Mouse (Mus musculus) lung, postnatal 0 days (tissue): Measurements from ENCODE around the gene Slmap. TPM values are rescaled to one million over a fixed set of nuclear protein-coding genes. Genes with fewer than 3 reads are reported as not detected.

Experiments
- ATAC-seq: fragments of 200-750 bp; cut with Nextera tagmentation; 2 replicates; pipeline ENCODE4 v1.8.0; 2017; ENCODE audit warnings: moderate library complexity
- DNase-seq: peaks from one replicate; pipeline ENCODE4 v3.0.0-alpha.2; 2016; ENCODE audit warnings: low spot score
- H3K27ac ChIP-seq: fragments of 300-500 bp; sonication (generic); 2 replicates; pipeline ENCODE4 v1.5.1; 2014; ENCODE audit warnings: antibody characterized with exemption, mild to moderate bottlenecking, low read length, mixed read lengths
- H3K27me3 ChIP-seq: fragments of 300-500 bp; sonication (generic); replicated peaks from 2 replicates; pipeline ENCODE4 v1.6.1; 2014; ENCODE audit warnings: low read length, mixed read lengths; ENCODE audit not compliant: insufficient read depth
- H3K36me3 ChIP-seq: fragments of 300-500 bp; sonication (generic); 2 replicates; pipeline ENCODE4 v1.6.1; 2014; ENCODE audit warnings: low read length, mixed read lengths; ENCODE audit not compliant: insufficient read depth
- H3K4me1 ChIP-seq: fragments of 300-500 bp; sonication (generic); 2 replicates; pipeline ENCODE4 v1.6.1; 2014; ENCODE audit warnings: antibody characterized with exemption, low read depth, low read length, mixed read lengths; ENCODE audit not compliant: insufficient read depth
- H3K4me2 ChIP-seq: fragments of 300-500 bp; sonication (generic); replicated peaks from 2 replicates; pipeline ENCODE4 v1.6.1; 2014; ENCODE audit warnings: low read depth, mild to moderate bottlenecking, low read length, moderate library complexity, mixed read lengths
- H3K4me3 ChIP-seq: fragments of 300-500 bp; sonication (generic); 2 replicates; pipeline ENCODE4 v1.5.1; 2014; ENCODE audit warnings: low read depth, low read length
- H3K9ac ChIP-seq: fragments of 300-500 bp; sonication (generic); replicated peaks from 2 replicates; pipeline ENCODE4 v1.6.1; 2014; ENCODE audit warnings: low read depth, mild to moderate bottlenecking
- H3K9me3 ChIP-seq: fragments of 300-500 bp; sonication (generic); 2 replicates; pipeline ENCODE4 v1.6.1; 2016; ENCODE audit warnings: low read length, mixed read lengths
- CTCF ChIP-seq: IDR thresholded peaks from 2 replicates; pipeline ENCODE4 v1.5.1; 2016; ENCODE audit warnings: antibody characterized with exemption, mild to moderate bottlenecking
- EP300 ChIP-seq: IDR thresholded peaks from 2 replicates; pipeline ENCODE4 v1.6.1; 2016; ENCODE audit warnings: antibody characterized with exemption, mild to moderate bottlenecking, control low read depth
- WGBS: fragments of 180-500 bp; shearing (Covaris S2); extraction: QIAGEN DNeasy Blood & Tissue Kit; methylation state at CpG from one replicate; pipeline ENCODE4 v1.1.7; 2014; 5-methylcytosine and 5-hydroxymethylcytosine counted together
- polyA plus RNA-seq: library from polyadenylated mRNA; unstranded; fragments of >200 nt; fragmentation: Nextera tagmentation; extraction: Ambion mirVana; gene quantifications from 2 replicates; pipeline ENCODE4 v1.2.1, GENCODE M21; 2015

Gene Slmap
- polyA plus RNA-seq, 1 experiment from 2014 or later = 19.6 TPM

DNA sequence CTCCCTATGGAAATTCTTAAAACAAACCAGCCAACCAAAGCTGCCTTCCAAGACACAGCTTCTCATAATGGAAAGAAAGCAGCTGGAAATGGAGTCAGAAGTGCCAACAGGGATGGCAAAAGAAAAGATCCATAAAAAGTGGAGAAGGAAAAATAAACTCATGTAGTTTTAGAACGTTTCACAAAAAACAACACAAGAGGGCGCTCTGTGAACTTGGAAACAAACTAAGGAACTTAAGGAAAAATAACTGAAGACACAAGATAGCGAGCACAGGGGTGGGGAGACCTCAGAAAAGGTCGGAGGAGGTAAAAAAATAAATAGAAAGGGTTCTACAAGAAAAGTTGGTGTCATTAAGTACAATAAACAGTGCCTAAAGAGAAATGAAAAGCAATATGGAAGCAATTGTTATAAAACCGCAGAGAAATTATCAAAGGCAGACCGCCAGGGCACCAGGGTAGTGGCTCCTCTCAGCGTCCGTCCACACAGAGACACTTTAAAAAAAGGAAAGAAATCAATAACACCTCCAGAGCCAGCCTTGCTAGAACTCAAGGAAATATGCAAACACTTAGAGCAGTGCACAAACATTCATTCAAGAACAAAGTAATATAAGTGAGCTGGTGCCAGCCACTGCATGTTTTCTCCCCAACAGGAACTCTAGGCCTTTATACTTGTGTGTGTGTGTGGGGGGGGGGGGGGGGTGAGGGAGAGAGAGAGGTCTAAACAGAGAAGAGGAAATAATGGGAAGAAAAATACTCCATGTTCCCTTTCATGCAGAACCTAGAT is 48.1 kb downstream of the Slmap start:
- no peak overlapping the region for H3K4me3 ChIP-seq
- DNase-seq = peak; percentile 83
- 23% methylated on average over 8 of the region's 8 CpGs for WGBS
- peaks cover 7% of the 10 kb centered on the region; the same call in 1 of the 2 replicates for H3K4me1 ChIP-seq
- H3K27ac ChIP-seq = peak overlapping the region; percentile 4; the same call in 1 of the 2 replicates
- H3K4me2 ChIP-seq = peak overlapping the region; percentile 34
- ATAC-seq = peak; percentile 82
- H3K27me3 ChIP-seq = no peaks in the 10 kb centered on the region
- no peaks in the 10 kb centered on the region for H3K9me3 ChIP-seq
- no peak overlapping the region for H3K9ac ChIP-seq
- peak; percentile 65 for TF ChIP-seq CTCF
- no peak for TF ChIP-seq EP300
- H3K36me3 ChIP-seq = no peaks in the 10 kb centered on the region

DNA sequence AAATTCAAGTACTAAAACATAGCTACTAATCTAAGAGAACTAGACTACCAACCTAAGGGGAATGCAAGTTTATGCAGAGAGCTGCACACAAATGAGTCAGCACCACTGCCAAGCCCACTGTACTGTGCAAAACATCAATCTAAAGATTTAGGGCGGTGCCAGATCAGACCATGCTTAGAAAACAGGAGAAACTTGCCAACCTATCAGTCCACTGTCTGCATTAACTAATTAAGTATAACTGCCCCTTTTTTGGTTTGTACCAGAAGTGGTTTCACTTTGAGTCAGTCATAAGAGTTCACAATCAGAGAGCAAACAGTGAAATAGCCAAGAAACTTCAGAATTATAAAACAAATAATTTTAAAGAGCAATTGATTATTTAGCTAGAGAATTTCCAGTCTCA is 53.3 kb downstream of the Slmap start:
- H3K4me2 ChIP-seq = no peak overlapping the region
- WGBS = 90% methylated on average over 1 of the region's 1 CpGs
- H3K9me3 ChIP-seq = no peaks in the 10 kb centered on the region
- DNase-seq (no peak), ATAC-seq (no peak)
- no peaks in the 10 kb centered on the region for H3K27me3 ChIP-seq
- no peak overlapping the region for H3K9ac ChIP-seq
- H3K4me1 ChIP-seq = no peaks in the 10 kb centered on the region
- H3K36me3 ChIP-seq = no peaks in the 10 kb centered on the region
- no peak overlapping the region for H3K4me3 ChIP-seq
- TF ChIP-seq CTCF = no peak
- TF ChIP-seq EP300 = no peak
- H3K27ac ChIP-seq = no peak overlapping the region

DNA sequence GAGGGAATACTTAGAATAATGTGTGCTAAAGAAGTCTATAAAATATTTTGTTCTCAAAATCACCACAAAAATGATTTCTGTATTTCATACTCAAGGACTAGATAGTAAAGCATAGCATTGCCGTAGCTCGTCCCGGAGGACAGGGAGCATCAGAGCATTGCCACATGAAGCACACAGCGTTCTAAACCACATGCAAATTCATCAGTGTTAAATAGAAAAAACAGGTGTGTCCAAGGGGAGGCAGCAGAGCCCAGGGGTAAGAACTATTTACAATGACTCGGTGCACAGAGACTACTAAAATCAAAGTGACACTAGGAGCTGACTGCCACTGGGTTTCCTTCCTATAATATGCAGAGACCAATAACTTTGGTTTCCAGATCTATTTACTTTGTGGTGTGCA is 57.0 kb downstream of the Slmap start:
- H3K36me3 ChIP-seq = no peaks in the 10 kb centered on the region
- H3K27ac ChIP-seq = no peak overlapping the region
- TF ChIP-seq EP300 (no peak), CTCF (no peak)
- DNase-seq (no peak), ATAC-seq (no peak)
- 92% methylated on average over 5 of the region's 5 CpGs for WGBS
- H3K27me3 ChIP-seq = no peaks in the 10 kb centered on the region
- no peaks in the 10 kb centered on the region for H3K4me1 ChIP-seq
- no peak overlapping the region for H3K4me2 ChIP-seq
- no peak overlapping the region for H3K4me3 ChIP-seq
- H3K9ac ChIP-seq = no peak overlapping the region
- no peaks in the 10 kb centered on the region for H3K9me3 ChIP-seq

DNA sequence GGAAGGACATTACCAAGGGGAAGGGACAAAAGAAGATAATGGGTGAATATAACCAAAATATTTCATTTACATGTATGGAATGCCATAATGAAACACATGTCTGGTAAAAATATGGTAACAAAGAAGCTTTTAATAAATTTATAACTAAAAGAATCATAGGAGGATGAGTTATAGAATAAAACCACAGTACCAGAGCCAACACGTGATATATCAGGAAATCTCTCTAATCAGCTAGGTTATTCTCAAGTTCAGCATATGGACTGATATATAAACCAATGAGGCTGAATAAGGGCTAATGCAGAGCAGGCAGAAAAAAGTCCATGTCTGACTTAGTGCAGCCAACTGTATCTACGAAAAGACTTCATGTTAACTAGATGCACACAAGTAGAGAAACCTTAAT is 58.3 kb downstream of the Slmap start:
- DNase-seq (no peak), ATAC-seq (no peak)
- no peak overlapping the region for H3K4me3 ChIP-seq
- TF ChIP-seq CTCF (no peak), EP300 (no peak)
- H3K27me3 ChIP-seq = no peaks in the 10 kb centered on the region
- H3K9ac ChIP-seq = no peak overlapping the region
- no peaks in the 10 kb centered on the region for H3K4me1 ChIP-seq
- H3K4me2 ChIP-seq = no peak overlapping the region
- no peaks in the 10 kb centered on the region for H3K36me3 ChIP-seq
- no peak overlapping the region for H3K27ac ChIP-seq
- WGBS = 90% methylated on average over 2 of the region's 2 CpGs
- H3K9me3 ChIP-seq = no peaks in the 10 kb centered on the region

DNA sequence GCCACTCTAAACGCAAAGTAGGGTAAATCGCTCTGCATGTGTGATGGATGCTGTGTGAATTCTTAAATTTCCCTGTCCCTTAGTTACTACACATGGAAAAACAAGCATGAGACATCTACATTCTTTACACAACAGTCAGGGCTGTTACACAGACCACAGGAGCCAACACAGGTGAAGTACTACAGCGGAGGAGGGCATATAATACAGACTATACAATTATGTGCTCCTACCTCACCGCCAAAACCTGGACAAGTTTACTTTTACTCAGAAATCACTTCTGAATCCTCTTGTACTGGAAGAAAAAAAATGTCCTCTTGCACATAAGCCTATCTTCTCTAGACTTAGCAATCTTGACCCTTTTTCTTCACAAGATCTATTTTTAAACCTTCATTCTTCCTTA is 66.8 kb downstream of the Slmap start:
- H3K9me3 ChIP-seq = no peaks in the 10 kb centered on the region
- ATAC-seq = peak; percentile 84
- H3K4me2 ChIP-seq = no peak overlapping the region
- no peaks in the 10 kb centered on the region for H3K4me1 ChIP-seq
- H3K4me3 ChIP-seq = no peak overlapping the region
- no peaks in the 10 kb centered on the region; the same call in 1 of the 2 replicates for H3K36me3 ChIP-seq
- DNase-seq = peak; percentile 51
- 72% methylated on average over 4 of the region's 4 CpGs for WGBS
- H3K27ac ChIP-seq = no peak overlapping the region; the same call in 1 of the 2 replicates
- TF ChIP-seq CTCF = no peak
- no peak for TF ChIP-seq EP300
- H3K9ac ChIP-seq = no peak overlapping the region
- no peaks in the 10 kb centered on the region for H3K27me3 ChIP-seq

DNA sequence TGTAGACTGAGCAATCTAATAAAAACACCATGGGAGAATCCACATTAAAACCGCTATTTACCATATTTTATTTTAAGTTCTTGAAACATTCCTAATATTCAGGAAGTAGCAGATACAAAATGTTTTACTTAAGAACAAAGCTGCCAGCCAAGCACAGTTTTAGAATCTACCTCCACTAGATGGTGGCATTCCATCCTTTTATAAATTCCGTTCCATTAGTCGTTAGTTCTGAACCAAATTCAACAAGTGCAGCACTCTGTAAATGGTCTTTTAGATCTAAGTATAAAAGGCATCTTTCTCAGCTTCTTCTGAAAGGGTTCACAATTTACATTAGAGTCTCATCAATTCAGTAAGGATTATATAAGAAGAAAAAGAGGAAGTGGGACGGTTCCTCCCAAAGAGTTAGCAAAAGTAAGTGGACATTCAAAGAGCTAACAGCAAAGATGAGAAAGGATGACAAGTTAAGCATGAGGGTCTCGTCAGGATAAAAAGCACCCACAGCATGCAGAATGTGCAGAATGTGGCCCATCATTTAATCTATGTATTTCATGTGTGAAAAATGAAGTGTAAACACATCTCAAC is 68.1 kb downstream of the Slmap start:
- H3K4me2 ChIP-seq = no peak overlapping the region
- H3K4me3 ChIP-seq = no peak overlapping the region
- 66% methylated on average over 5 of the region's 5 CpGs for WGBS
- no peaks in the 10 kb centered on the region for H3K27me3 ChIP-seq
- no peaks in the 10 kb centered on the region for H3K9me3 ChIP-seq
- DNase-seq (no peak), ATAC-seq (no peak)
- no peak overlapping the region for H3K9ac ChIP-seq
- TF ChIP-seq EP300 (no peak), CTCF (no peak)
- no peaks in the 10 kb centered on the region for H3K4me1 ChIP-seq
- no peak overlapping the region for H3K27ac ChIP-seq
- no peaks in the 10 kb centered on the region; the same call in 1 of the 2 replicates for H3K36me3 ChIP-seq
